Mouse (Mus musculus): ENCODE measurements around the gene Oas2. TPM values are rescaled to one million over a fixed set of nuclear protein-coding genes. Genes with fewer than 3 reads are reported as not detected.

The Oas2 gene
- polyA plus RNA-seq, 1 experiment from 2014 or later, result not detected

- no peak for DNase-seq (ENCODE audit: low spot score)
- no peaks in the 10 kb centered on the region for H3K4me1 ChIP-seq
- no peak overlapping the region for H3K27ac ChIP-seq
- no peaks in the 10 kb centered on the region for H3K36me3 ChIP-seq
- no peaks in the 10 kb centered on the region for H3K9me3 ChIP-seq
- no peak overlapping the region for H3K4me3 ChIP-seq
- 51% methylated on average over 3 of the region's 3 CpGs for WGBS
- H3K27me3 ChIP-seq (ENCODE audit: insufficient read depth, poor library complexity, severe bottlenecking), result no peaks in the 10 kb centered on the region
Observed at GRCm38 (mm10) chr5:120769396-120769795, 19.7 kb upstream of the Oas2 start.

DNA sequence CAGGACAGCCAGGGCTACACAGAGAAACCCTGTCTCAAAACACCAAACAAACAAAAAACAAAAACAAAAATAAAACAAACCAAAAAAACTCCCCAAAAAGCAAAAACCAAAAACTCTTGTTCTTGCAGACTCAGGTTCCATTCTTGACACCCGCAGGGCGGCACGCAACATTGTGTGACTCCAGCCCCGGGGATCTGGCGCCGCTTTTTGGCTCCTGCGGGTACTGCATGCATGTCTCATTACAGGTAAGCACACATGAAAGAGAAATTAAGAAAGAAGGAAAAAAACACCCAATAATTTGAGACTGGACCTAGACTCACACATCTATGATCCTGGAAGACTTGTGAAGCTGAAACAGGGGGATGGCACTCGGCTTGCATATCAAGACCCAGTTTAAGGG lies 15.4 kb upstream of the Oas2 start:
- Histone ChIP-seq H3K9me3 (no peaks in the 10 kb centered on the region), H3K4me1 (peaks cover 13% of the 10 kb centered on the region), H3K27me3 (ENCODE audit: insufficient read depth, poor library complexity, severe bottlenecking) (no peaks in the 10 kb centered on the region), H3K4me3 (no peak overlapping the region), H3K27ac (no peak overlapping the region), H3K36me3 (no peaks in the 10 kb centered on the region)
- no peak for DNase-seq (ENCODE audit: low spot score)
- 64% methylated on average over 8 of the region's 8 CpGs for WGBS

DNA sequence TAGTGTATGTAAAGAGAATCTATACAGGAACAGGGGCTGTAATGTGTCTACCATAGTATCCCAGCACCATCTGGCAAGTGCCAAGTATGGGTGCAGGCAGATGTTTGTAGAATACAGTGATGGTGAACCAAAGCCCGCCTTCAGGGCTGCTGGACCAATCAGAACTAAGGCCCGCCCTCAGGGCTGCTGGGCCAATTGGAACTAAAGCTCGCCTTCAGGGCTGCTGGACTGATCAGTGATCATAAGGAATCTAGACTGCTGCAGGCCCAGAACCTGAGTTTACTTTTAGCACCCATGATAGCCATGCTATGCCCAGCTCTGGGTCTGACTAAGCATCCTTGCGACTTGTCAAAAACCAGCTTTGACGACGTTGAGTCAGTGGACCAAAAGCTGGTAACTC lies 12.2 kb upstream of the Oas2 start:
- no peak overlapping the region for H3K27ac ChIP-seq
- H3K27me3 ChIP-seq (ENCODE audit: insufficient read depth, poor library complexity, severe bottlenecking), result peaks cover 13% of the 10 kb centered on the region; the same call in 1 of the 2 replicates
- H3K4me3 ChIP-seq, result peak overlapping the region; percentile 15; the same call in 1 of the 2 replicates
- WGBS, result 14% methylated on average over 6 of the region's 6 CpGs
- DNase-seq (ENCODE audit: low spot score), result no peak
- H3K4me1 ChIP-seq, result peaks cover 13% of the 10 kb centered on the region
- H3K9me3 ChIP-seq, result no peaks in the 10 kb centered on the region
- no peaks in the 10 kb centered on the region for H3K36me3 ChIP-seq

- 82% methylated on average over 4 of the region's 4 CpGs for WGBS
- Histone ChIP-seq H3K4me3 (no peak overlapping the region), H3K27me3 (ENCODE audit: insufficient read depth, poor library complexity, severe bottlenecking) (peaks cover 20% of the 10 kb centered on the region; the same call in 1 of the 2 replicates), H3K36me3 (no peaks in the 10 kb centered on the region), H3K27ac (no peak overlapping the region), H3K4me1 (no peaks in the 10 kb centered on the region), H3K9me3 (no peaks in the 10 kb centered on the region)
- DNase-seq (ENCODE audit: low spot score), result no peak
Observed at GRCm38 (mm10) chr5:120754215-120754614, 4.6 kb upstream of the Oas2 start.

- H3K27ac ChIP-seq, result no peak overlapping the region
- no peaks in the 10 kb centered on the region for H3K9me3 ChIP-seq
- H3K36me3 ChIP-seq, result no peaks in the 10 kb centered on the region
- WGBS, result 72% methylated on average over 3 of the region's 3 CpGs
- no peak overlapping the region for H3K4me3 ChIP-seq
- H3K4me1 ChIP-seq, result no peaks in the 10 kb centered on the region
- peaks cover 18% of the 10 kb centered on the region; the same call in 1 of the 2 replicates for H3K27me3 ChIP-seq (ENCODE audit: insufficient read depth, poor library complexity, severe bottlenecking)
- no peak for DNase-seq (ENCODE audit: low spot score)
Observed at GRCm38 (mm10) chr5:120752786-120753185, 3.1 kb upstream of the Oas2 start.

- Histone ChIP-seq H3K36me3 (no peaks in the 10 kb centered on the region), H3K27ac (no peak overlapping the region), H3K4me3 (no peak overlapping the region), H3K27me3 (ENCODE audit: insufficient read depth, poor library complexity, severe bottlenecking) (peaks cover 11% of the 10 kb centered on the region; the same call in 1 of the 2 replicates), H3K4me1 (no peaks in the 10 kb centered on the region), H3K9me3 (no peaks in the 10 kb centered on the region)
- no peak for DNase-seq (ENCODE audit: low spot score)
- 73% methylated on average over 3 of the region's 3 CpGs for WGBS
Observed at GRCm38 (mm10) chr5:120751206-120751605, 1.6 kb upstream of the Oas2 start.

GRCm38 (mm10) chr5:120746451-120746850 lies 3.2 kb downstream of the Oas2 start:
- no peaks in the 10 kb centered on the region for H3K4me1 ChIP-seq
- H3K4me3 ChIP-seq, result no peak overlapping the region
- no peak overlapping the region for H3K27ac ChIP-seq
- peaks cover 19% of the 10 kb centered on the region for H3K27me3 ChIP-seq (ENCODE audit: insufficient read depth, poor library complexity, severe bottlenecking)
- no peak for DNase-seq (ENCODE audit: low spot score)
- no peaks in the 10 kb centered on the region for H3K36me3 ChIP-seq
- no peaks in the 10 kb centered on the region for H3K9me3 ChIP-seq
- WGBS, result 16% methylated on average over 5 of the region's 5 CpGs

DNA sequence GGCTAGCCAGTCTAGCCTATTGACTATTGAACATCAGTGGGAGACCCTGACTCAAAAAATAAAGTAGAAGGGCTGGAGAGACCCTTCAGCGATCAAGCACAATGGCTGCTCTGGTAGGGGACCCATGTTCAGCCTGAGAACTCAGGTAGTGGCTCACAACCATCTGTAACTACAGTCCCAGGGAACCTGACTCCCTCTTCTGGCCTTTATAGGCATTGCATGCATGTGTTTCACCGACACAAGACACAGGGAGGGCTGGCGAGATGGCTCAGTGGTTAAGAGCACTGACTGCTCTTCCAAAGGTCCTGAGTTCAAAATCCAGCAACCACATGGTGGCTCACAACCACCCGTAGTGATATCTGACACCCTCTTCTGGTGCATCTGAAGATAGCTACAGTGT lies 7.5 kb downstream of the Oas2 start:
- DNase-seq (ENCODE audit: low spot score), result no peak
- Histone ChIP-seq H3K9me3 (no peaks in the 10 kb centered on the region), H3K27me3 (ENCODE audit: insufficient read depth, poor library complexity, severe bottlenecking) (peaks cover 18% of the 10 kb centered on the region), H3K36me3 (no peaks in the 10 kb centered on the region), H3K4me1 (no peaks in the 10 kb centered on the region), H3K4me3 (no peak overlapping the region), H3K27ac (no peak overlapping the region)
- WGBS, result 26% methylated on average over 4 of the region's 4 CpGs

- Histone ChIP-seq H3K27ac (no peak overlapping the region), H3K4me1 (no peaks in the 10 kb centered on the region), H3K36me3 (no peaks in the 10 kb centered on the region), H3K27me3 (ENCODE audit: insufficient read depth, poor library complexity, severe bottlenecking) (peaks cover 20% of the 10 kb centered on the region), H3K4me3 (no peak overlapping the region), H3K9me3 (no peaks in the 10 kb centered on the region)
- 67% methylated on average over 14 of the region's 14 CpGs for WGBS
- no peak for DNase-seq (ENCODE audit: low spot score)
Observed at GRCm38 (mm10) chr5:120734380-120734990, 15.2 kb downstream of the Oas2 start.

DNA sequence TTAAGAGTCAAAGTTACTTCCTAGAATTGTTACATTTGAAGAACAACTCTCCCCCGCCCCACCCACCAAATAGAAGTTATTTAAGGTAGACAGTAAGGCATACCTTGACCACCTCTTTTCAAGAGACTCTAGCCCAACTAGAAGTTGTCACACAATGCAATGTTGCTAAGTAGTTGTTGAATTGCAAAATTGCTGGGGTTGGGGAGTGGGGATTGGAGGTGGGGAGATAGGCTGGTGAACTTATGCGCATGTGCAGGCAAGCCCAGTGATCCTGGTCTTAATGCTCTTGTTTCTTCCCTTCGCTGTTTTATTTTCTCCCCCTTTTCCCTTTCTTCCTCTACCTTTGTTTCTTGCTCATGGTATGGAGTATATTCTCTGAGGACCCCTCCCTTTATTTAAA lies 16.0 kb downstream of the Oas2 start:
- H3K36me3 ChIP-seq, result no peaks in the 10 kb centered on the region

DNA sequence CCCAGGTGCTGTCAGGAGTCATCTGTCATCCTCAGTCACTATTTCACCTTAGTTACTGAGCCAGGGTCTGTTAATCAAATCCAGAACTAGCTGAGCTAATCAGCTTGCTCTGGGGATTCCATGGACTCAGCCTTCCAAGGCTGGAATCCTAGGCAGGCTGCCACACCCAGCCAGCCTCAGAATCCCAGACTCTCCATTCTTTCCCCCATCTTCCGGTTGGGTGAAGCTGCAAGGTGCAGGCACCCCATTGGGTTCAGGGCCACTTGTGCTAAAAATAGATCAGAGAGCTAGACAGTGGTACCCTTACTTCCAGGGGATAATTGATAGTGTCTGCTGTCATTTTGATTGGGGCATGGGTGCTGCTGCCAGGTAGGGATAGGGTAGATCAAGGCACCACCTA lies 16.9 kb downstream of the Oas2 start:
- Histone ChIP-seq H3K27me3 (ENCODE audit: insufficient read depth, poor library complexity, severe bottlenecking) (peaks cover 31% of the 10 kb centered on the region), H3K27ac (no peak overlapping the region), H3K36me3 (no peaks in the 10 kb centered on the region), H3K4me1 (no peaks in the 10 kb centered on the region), H3K4me3 (no peak overlapping the region), H3K9me3 (no peaks in the 10 kb centered on the region)
- 53% methylated on average over 1 of the region's 1 CpGs for WGBS
- no peak for DNase-seq (ENCODE audit: low spot score)

More for the DNA sequence above, 16.0 kb downstream of the Oas2 start:
- 87% methylated on average over 3 of the region's 3 CpGs for WGBS
- DNase-seq (ENCODE audit: low spot score), result no peak
- Histone ChIP-seq H3K27me3 (ENCODE audit: insufficient read depth, poor library complexity, severe bottlenecking) (peaks cover 24% of the 10 kb centered on the region), H3K4me3 (no peak overlapping the region), H3K9me3 (no peaks in the 10 kb centered on the region), H3K4me1 (no peaks in the 10 kb centered on the region), H3K27ac (no peak overlapping the region)

DNA sequence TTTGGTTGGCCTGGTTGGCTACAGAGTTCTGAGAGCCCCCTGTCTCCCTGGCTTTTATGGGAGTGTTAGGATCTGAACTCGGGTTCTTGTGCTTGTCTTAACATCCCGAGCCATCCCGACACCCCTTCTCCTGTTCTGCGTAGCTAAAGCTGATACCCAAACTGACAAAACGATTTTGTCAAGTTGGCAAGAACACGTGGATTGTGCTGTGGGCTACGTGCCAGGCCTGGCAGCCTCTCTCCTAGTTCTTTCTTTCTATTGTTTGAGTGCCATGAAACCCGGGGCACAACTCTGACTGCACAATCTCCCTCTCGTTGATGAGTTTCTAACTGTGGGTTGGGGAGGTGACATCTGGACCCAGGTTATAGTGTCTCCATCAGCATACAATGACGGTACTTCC lies 20.3 kb downstream of the Oas2 start:
- peaks cover 39% of the 10 kb centered on the region for H3K27me3 ChIP-seq (ENCODE audit: insufficient read depth, poor library complexity, severe bottlenecking)
- 74% methylated on average over 10 of the region's 10 CpGs for WGBS
- H3K4me3 ChIP-seq, result no peak overlapping the region
- H3K27ac ChIP-seq, result no peak overlapping the region
- no peaks in the 10 kb centered on the region for H3K9me3 ChIP-seq
- no peak for DNase-seq (ENCODE audit: low spot score)
- no peaks in the 10 kb centered on the region for H3K4me1 ChIP-seq
- H3K36me3 ChIP-seq, result no peaks in the 10 kb centered on the region

GRCm38 (mm10) chr5:120725811-120726455 lies 23.7 kb downstream of the Oas2 start:
- Histone ChIP-seq H3K27me3 (ENCODE audit: insufficient read depth, poor library complexity, severe bottlenecking) (peaks cover 34% of the 10 kb centered on the region), H3K9me3 (no peaks in the 10 kb centered on the region), H3K36me3 (no peaks in the 10 kb centered on the region), H3K4me3 (no peak overlapping the region), H3K4me1 (no peaks in the 10 kb centered on the region), H3K27ac (no peak overlapping the region)
- no peak for DNase-seq (ENCODE audit: low spot score)
- 63% methylated on average over 12 of the region's 12 CpGs for WGBS

Data from heart, embryonic 10.5 days (tissue).